Mouse (Mus musculus) MEL (cell line): ENCODE measurements around the gene Gm49373. TPM values are rescaled to one million over a fixed set of nuclear protein-coding genes. Genes with fewer than 3 reads are reported as not detected.

Source experiments
- DNase-seq: peaks from one replicate; pipeline ENCODE4 v3.0.0; 2011; ENCODE audit warnings: low read depth, low spot score
- H3K27ac ChIP-seq: 2 replicates; pipeline ENCODE4 v1.5.1; 2012; ENCODE audit warnings: low read depth, mild to moderate bottlenecking, control low read depth, low read length, moderate library complexity; ENCODE audit not compliant: control insufficient read depth
- H3K27me3 ChIP-seq, 2 experiments: fragments of 150-350 bp in 1 of 2; sonication (generic) in 1 of 2; 2 replicates each; pipeline ENCODE4 v1.6.1; 2012; ENCODE audit warnings: low read length in 2 of 2, mild to moderate bottlenecking in 2 of 2, improper control_type of control experiment in 1 of 2, moderate library complexity in 1 of 2; ENCODE audit not compliant: insufficient read depth in 2 of 2, control insufficient read depth in 1 of 2
- H3K36me3 ChIP-seq, 2 experiments: 2 replicates each; pipeline ENCODE4 v1.6.1; 2012 to 2014; ENCODE audit warnings: low read length in 2 of 2, improper control_type of control experiment in 1 of 2, inconsistent platforms in 1 of 2, mild to moderate bottlenecking in 1 of 2; ENCODE audit not compliant: insufficient read depth in 2 of 2, control insufficient read depth in 1 of 2
- H3K4me1 ChIP-seq, 2 experiments: fragments of 150-350 bp in 1 of 2; sonication (generic) in 1 of 2; 2 replicates each; pipeline ENCODE4 v1.6.1; 2012; ENCODE audit warnings: low read length in 2 of 2, improper control_type of control experiment in 1 of 2, mild to moderate bottlenecking in 1 of 2; ENCODE audit not compliant: insufficient read depth in 2 of 2, control insufficient read depth in 1 of 2
- H3K4me3 ChIP-seq, 2 experiments: fragments of 150-350 bp in 1 of 2; sonication (generic) in 1 of 2; 2 replicates each; pipeline ENCODE4 v1.5.1; 2012; ENCODE audit warnings: low read depth in 2 of 2, low read length in 2 of 2, mild to moderate bottlenecking in 2 of 2, moderate library complexity in 2 of 2, control low read depth in 1 of 2, improper control_type of control experiment in 1 of 2; ENCODE audit not compliant: control insufficient read depth in 1 of 2, insufficient read depth in 1 of 2
- H3K79me2 ChIP-seq: 2 replicates; pipeline ENCODE4 v1.6.1; 2012; ENCODE audit warnings: mild to moderate bottlenecking, low read length, moderate library complexity; ENCODE audit not compliant: control insufficient read depth, poor library complexity, insufficient read depth
- H3K9ac ChIP-seq: 2 replicates; pipeline ENCODE4 v1.6.1; 2012; ENCODE audit warnings: low read depth, mild to moderate bottlenecking, control low read depth, low read length, moderate library complexity; ENCODE audit not compliant: control insufficient read depth, poor library complexity, severe bottlenecking
- H3K9me3 ChIP-seq: fragments of 150-350 bp; sonication (generic); replicated peaks from 2 replicates; pipeline ENCODE4 v1.6.1; 2012; ENCODE audit warnings: mild to moderate bottlenecking, low read length, improper control_type of control experiment, moderate library complexity; ENCODE audit not compliant: insufficient read depth
- CHD2 ChIP-seq: IDR thresholded peaks from 2 replicates; pipeline ENCODE4 v1.6.1; 2011; ENCODE audit warnings: low read length, improper control_type of control experiment
- CTCF ChIP-seq, 3 experiments: IDR thresholded peaks in 2 of 3; conservative IDR thresholded peaks in 1 of 3; 2 replicates each; pipeline ENCODE4 v1.5.1; 2011 to 2012; ENCODE audit warnings: low read length in 3 of 3, low read depth in 2 of 3, mild to moderate bottlenecking in 2 of 3, improper control_type of control experiment in 1 of 3, inconsistent platforms in 1 of 3, mixed read lengths in 1 of 3, moderate library complexity in 1 of 3; ENCODE audit not compliant: control insufficient read depth in 1 of 3, insufficient read depth in 1 of 3, poor library complexity in 1 of 3, severe bottlenecking in 1 of 3
- E2F4 ChIP-seq: IDR thresholded peaks from 2 replicates; pipeline ENCODE4 v1.6.1; 2011; ENCODE audit warnings: low read depth, low read length, improper control_type of control experiment, borderline replicate concordance
- EP300 ChIP-seq, 2 experiments: IDR thresholded peaks; 2 replicates each; pipeline ENCODE4 v1.6.1; 2011; ENCODE audit warnings: improper control_type of control experiment in 2 of 2, low read length in 2 of 2, low read depth in 1 of 2, mild to moderate bottlenecking in 1 of 2
- ETS1 ChIP-seq: IDR thresholded peaks from 2 replicates; pipeline ENCODE4 v1.6.1; 2012; ENCODE audit warnings: low read depth, mild to moderate bottlenecking, inconsistent platforms, low read length, improper control_type of control experiment, moderate library complexity
- HCFC1 ChIP-seq: IDR thresholded peaks from 2 replicates; pipeline ENCODE4 v1.6.1; 2012; ENCODE audit warnings: low read depth, mild to moderate bottlenecking, inconsistent platforms, low read length, improper control_type of control experiment, moderate library complexity
- JUND ChIP-seq: IDR thresholded peaks from 2 replicates; pipeline ENCODE4 v1.6.1; 2011; ENCODE audit warnings: low read depth, mild to moderate bottlenecking, improper control_type of control experiment, low read length
- KAT2A ChIP-seq: conservative IDR thresholded peaks from 2 replicates; pipeline ENCODE4 v1.6.1; 2012; ENCODE audit warnings: low read depth, low read length, improper control_type of control experiment, inconsistent platforms
- MAZ ChIP-seq: IDR thresholded peaks from 2 replicates; pipeline ENCODE4 v1.6.1; 2012; ENCODE audit warnings: low read depth, mild to moderate bottlenecking, inconsistent platforms, low read length, improper control_type of control experiment
- MEF2A ChIP-seq: IDR thresholded peaks from 2 replicates; pipeline ENCODE4 v1.6.1; 2014; ENCODE audit warnings: low read depth, mild to moderate bottlenecking, inconsistent platforms, low read length, improper control_type of control experiment; ENCODE audit not compliant: poor library complexity, insufficient replicate concordance, severe bottlenecking; ENCODE audit errors: extremely low read depth
- MXI1 ChIP-seq: IDR thresholded peaks from 2 replicates; pipeline ENCODE4 v1.6.1; 2011; ENCODE audit warnings: mild to moderate bottlenecking, low read depth, low read length, improper control_type of control experiment
- MYC ChIP-seq: IDR thresholded peaks from 2 replicates; pipeline ENCODE4 v1.6.1; 2011; ENCODE audit warnings: low read depth, mild to moderate bottlenecking, low read length, improper control_type of control experiment, moderate library complexity
- NRF1 ChIP-seq: IDR thresholded peaks from 2 replicates; pipeline ENCODE4 v1.6.1; 2014; ENCODE audit warnings: low read depth, mild to moderate bottlenecking, inconsistent platforms, low read length, improper control_type of control experiment, moderate library complexity; ENCODE audit not compliant: poor library complexity, insufficient read depth, severe bottlenecking
- POLR2AphosphoS2 ChIP-seq: IDR thresholded peaks from 2 replicates; pipeline ENCODE4 v1.6.1; 2011; ENCODE audit warnings: low read length, improper control_type of control experiment
- POLR2AphosphoS5 ChIP-seq: IDR thresholded peaks from 2 replicates; pipeline ENCODE4 v1.6.1; 2012; ENCODE audit warnings: low read depth, borderline replicate concordance, mild to moderate bottlenecking, inconsistent platforms, low read length, moderate library complexity, mixed read lengths
- RCOR1 ChIP-seq: IDR thresholded peaks from 2 replicates; pipeline ENCODE4 v1.6.1; 2012; ENCODE audit warnings: low read depth, mild to moderate bottlenecking, inconsistent platforms, low read length, improper control_type of control experiment
- SIN3A ChIP-seq: IDR thresholded peaks from 2 replicates; pipeline ENCODE4 v1.6.1; 2012; ENCODE audit warnings: low read length, improper control_type of control experiment, inconsistent platforms
- TAL1 ChIP-seq: IDR thresholded peaks from 2 replicates; pipeline ENCODE4 v1.6.1; 2012; ENCODE audit warnings: mild to moderate bottlenecking, inconsistent platforms, low read length, moderate library complexity, mixed read lengths
- TCF12 ChIP-seq: IDR thresholded peaks from 2 replicates; pipeline ENCODE4 v1.6.1; 2014; ENCODE audit warnings: low read depth, mild to moderate bottlenecking, inconsistent platforms, low read length, improper control_type of control experiment, moderate library complexity
- UBTF ChIP-seq: IDR thresholded peaks from 2 replicates; pipeline ENCODE4 v1.6.1; 2012; ENCODE audit warnings: low read depth, mild to moderate bottlenecking, inconsistent platforms, low read length, improper control_type of control experiment, moderate library complexity, borderline replicate concordance; ENCODE audit not compliant: insufficient read depth
- USF2 ChIP-seq, 2 experiments: IDR thresholded peaks; 2 replicates each; pipeline ENCODE4 v1.6.1; 2011 to 2012; ENCODE audit warnings: improper control_type of control experiment in 2 of 2, low read length in 2 of 2, borderline replicate concordance in 1 of 2, inconsistent platforms in 1 of 2, low read depth in 1 of 2, mild to moderate bottlenecking in 1 of 2; ENCODE audit not compliant: insufficient read depth in 1 of 2
- polyA plus RNA-seq, 2 experiments: library from polyadenylated mRNA; stranded (reverse) in 1 of 2; unstranded in 1 of 2; fragments of >175 nt in 1 of 2; fragments of >200 nt in 1 of 2; gene quantifications; 2 replicates each; pipeline versions ENCODE4 v1.2.1 to v1.2.4; 2012; ENCODE audit warnings: low replicate concordance in 2 of 2, low read depth in 1 of 2; ENCODE audit not compliant: insufficient read length in 2 of 2, insufficient read depth in 1 of 2, missing spikeins in 1 of 2
- total RNA-seq: library from RNA; depleted of rRNA; stranded (reverse); fragments of 300-350 nt; gene quantifications from 2 replicates; pipeline ENCODE4 v1.2.3, GENCODE M21; 2012

The Gm49373 gene
- total and polyA plus RNA-seq, 3 experiments: 6.4 to 8.3 TPM; not detected in 1

DNA sequence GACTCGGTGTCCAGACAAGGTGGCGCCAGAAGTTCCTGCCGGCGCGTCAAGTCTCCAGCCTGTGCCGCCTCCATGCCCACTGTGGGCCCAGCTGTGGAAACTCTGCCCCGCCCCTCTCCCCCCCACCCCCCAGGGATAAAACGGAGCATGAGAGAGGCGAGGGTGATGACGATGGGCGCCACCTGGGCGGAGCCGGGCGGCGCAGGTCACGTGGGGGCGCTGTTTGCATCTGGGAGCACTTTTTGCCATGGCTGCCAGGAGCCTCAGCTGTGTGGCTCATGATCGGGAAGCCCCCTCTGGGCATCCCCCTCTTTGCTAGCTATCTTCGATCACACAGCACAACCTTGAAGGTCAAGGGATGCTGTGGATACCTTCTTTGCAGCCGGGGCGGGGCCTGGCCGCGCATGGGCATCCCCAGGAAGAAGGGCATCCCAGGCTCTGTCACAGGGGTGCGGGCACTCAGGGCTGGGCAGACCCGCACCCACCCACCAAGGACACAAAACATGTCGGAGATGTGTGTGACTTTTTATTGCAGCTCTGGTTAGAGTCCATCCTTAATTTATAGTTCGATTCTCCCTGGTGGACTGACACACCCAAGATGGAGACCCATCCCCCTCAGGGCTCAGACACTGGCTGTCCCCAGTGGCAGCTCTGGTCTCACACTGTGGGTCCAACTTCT is 5.8 kb downstream of the Gm49373 start, which contains the start of gene Zglp1:
Gene Zglp1, minus strand, starts transcription at position 88 of the 679 bp plus-strand sequence.
- Histone ChIP-seq H3K9me3 (no peaks in the 10 kb centered on the region), H3K36me3 (peaks cover 7 to 30% of the 10 kb centered on the region in 2 experiments), H3K4me1 (peaks cover 2 to 10% of the 10 kb centered on the region in 2 experiments; a peak in 3 of 4 replicates), H3K4me3 (no peak within 1 kb of the TSS), H3K79me2 (peaks cover 20% of the 10 kb centered on the region), H3K27ac (no peak within 1 kb of the TSS), H3K9ac (no peak within 1 kb of the TSS)
- no peak for DNase-seq
- TF ChIP-seq CTCF (IDR thresholded peaks at IDR 0.05 in 2 of 3, conservative IDR thresholded peaks at IDR 0.05 in 1 of 3; ENCODE audit: control insufficient read depth in 1 of 3, insufficient read depth in 1 of 3, low read depth in 2 of 3, low read length in 3 of 3, poor library complexity in 1 of 3, severe bottlenecking in 1 of 3) (peak in 1 of 3 experiments; percentile 31; a peak in 2 of 6 replicates), E2F4 (no peak)
- TF ChIP-seq, all 39 proteins: peak for 1
- H3K27me3 ChIP-seq: no peaks in the 10 kb centered on the region

DNA sequence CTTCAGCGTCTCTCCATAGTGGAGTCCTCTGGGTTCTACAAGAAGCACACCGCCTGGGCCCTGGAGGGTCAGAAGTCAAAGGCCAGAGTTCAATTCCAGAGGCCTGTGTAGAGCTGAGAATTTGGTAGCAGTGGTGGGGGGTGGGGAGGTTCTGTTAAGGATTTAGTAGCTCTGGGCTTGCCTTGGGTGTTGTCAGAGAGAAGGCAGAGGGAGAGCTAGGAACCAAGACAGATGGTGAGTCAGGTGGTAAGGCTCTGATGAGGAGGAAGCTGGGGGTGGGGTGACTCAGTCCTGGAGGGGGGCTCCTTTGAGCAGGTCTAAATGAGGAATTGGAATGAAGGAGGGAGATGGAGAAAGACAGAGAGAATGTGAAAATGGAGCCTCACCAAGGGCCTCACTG is 10.0 kb downstream of the Gm49373 start:
- H3K27ac ChIP-seq: no peak overlapping the region
- no peaks in the 10 kb centered on the region for H3K4me1 ChIP-seq
- DNase-seq: no peak
- H3K36me3 ChIP-seq: peaks cover 0 to 13% of the 10 kb centered on the region in 2 experiments; a peak in 2 of 4 replicates
- H3K9ac ChIP-seq: no peak overlapping the region
- H3K9me3 ChIP-seq: no peaks in the 10 kb centered on the region
- no peak overlapping the region for H3K4me3 ChIP-seq
- no peak for TF ChIP-seq HCFC1
- TF ChIP-seq USF2 (IDR thresholded peaks at IDR 0.05; ENCODE audit: borderline replicate concordance in 1 of 2, insufficient read depth in 1 of 2, low read depth in 1 of 2, low read length in 2 of 2): 0 out of 4 replicates have a peak, but pooled peaks of 1 of the 2 experiments have one; percentile 10
- TF ChIP-seq, all 39 proteins: peak for 1
- no peaks in the 10 kb centered on the region for H3K79me2 ChIP-seq
- no peaks in the 10 kb centered on the region for H3K27me3 ChIP-seq

DNA sequence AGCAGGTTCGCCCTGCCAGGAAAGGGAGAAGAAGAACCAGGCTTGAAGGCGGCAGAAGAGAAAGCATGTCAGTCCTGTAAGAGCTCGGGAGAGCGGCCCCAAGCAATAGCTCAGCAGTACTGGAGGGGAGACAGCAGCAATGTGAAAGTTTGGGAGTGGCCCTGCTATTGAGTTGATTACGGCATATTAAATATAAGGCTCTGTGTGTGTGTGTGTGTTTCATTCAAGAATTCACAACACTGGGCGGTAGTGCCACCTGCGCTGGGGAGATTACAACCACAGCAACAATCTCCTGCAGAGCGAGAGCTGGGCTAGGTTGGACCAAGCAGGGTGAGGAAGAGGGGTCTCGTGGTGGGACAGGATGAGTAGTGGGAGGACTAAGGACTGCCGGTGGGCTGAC is 21.3 kb downstream of the Gm49373 start:
- DNase-seq: peak; percentile 95
- Histone ChIP-seq H3K36me3 (peaks cover 0 to 13% of the 10 kb centered on the region in 2 experiments; a peak in 2 of 4 replicates), H3K27me3 (no peaks in the 10 kb centered on the region), H3K4me3 (peak overlapping the region; percentile 54 to 60), H3K79me2 (no peaks in the 10 kb centered on the region), H3K4me1 (peaks cover 15 to 24% of the 10 kb centered on the region in 2 experiments), H3K9me3 (no peaks in the 10 kb centered on the region), H3K27ac (peak overlapping the region; percentile 5; the same call in 1 of the 2 replicates), H3K9ac (peak overlapping the region; percentile 57)
- TF ChIP-seq POLR2AphosphoS2 (no peak), E2F4 (no peak), MXI1 (peak; percentile 99), SIN3A (peak; percentile 96), ETS1 (peak; percentile 92), KAT2A (no peak), EP300 (IDR thresholded peaks at IDR 0.05; ENCODE audit: low read depth in 1 of 2, low read length in 2 of 2) (peak; percentile 91 to 93), MAZ (peak; percentile 57; the same call in 1 of the 2 replicates), UBTF (0 out of 2 replicates have a peak, but pooled peaks have one; percentile 74), POLR2AphosphoS5 (no peak), TCF12 (peak; percentile 97), USF2 (IDR thresholded peaks at IDR 0.05; ENCODE audit: borderline replicate concordance in 1 of 2, insufficient read depth in 1 of 2, low read depth in 1 of 2, low read length in 2 of 2) (no peak), MEF2A (peak; percentile 35; the same call in 1 of the 2 replicates), CHD2 (no peak; the same call in 1 of the 2 replicates), NRF1 (peak; percentile 38; the same call in 1 of the 2 replicates), JUND (no peak), RCOR1 (peak; percentile 87), CTCF (IDR thresholded peaks at IDR 0.05 in 2 of 3, conservative IDR thresholded peaks at IDR 0.05 in 1 of 3; ENCODE audit: control insufficient read depth in 1 of 3, insufficient read depth in 1 of 3, low read depth in 2 of 3, low read length in 3 of 3, poor library complexity in 1 of 3, severe bottlenecking in 1 of 3) (no peak), MYC (peak; percentile 80), TAL1 (peak; percentile 98)
